Mouse (Mus musculus): Measurements from ENCODE around the gene Cacna2d2. TPM values are rescaled to one million over a fixed set of nuclear protein-coding genes. Genes with fewer than 3 reads are reported as not detected.

The Cacna2d2 gene
- polyA plus RNA-seq, 1 experiment from 2014 or later, result 1.00 TPM

DNA sequence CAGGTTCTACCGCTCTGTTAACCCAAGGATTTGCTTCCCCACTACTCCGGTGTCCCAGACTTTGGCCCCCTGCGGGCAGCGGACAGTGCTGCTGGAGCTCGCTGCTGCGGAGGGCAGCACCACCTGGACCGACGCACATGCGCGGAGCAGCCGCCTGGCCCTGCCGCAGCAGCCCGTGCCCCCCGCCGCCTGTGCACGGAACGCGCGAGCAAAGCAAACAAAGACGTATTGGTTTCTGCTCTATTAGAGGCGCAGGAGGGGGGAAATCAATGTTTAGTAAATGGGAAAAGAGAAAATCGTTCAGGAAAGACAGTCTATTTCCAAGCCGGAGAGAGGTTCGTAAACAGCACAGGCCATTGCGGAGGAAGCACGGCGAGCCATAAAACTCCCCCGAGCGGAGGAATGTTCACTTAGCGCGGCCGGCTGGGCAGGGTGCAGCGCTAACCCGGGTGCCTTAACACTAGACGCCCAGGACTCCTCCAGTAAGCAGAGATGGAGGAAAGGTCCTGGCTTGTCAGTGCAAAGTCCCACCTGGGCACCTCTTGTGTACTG is 21.4 kb upstream of the Cacna2d2 start:
- peaks cover 99% of the 10 kb centered on the region for H3K27me3 ChIP-seq (ENCODE audit: low read depth, poor library complexity, severe bottlenecking)
- under 1% methylated on average over 35 of the region's 35 CpGs for WGBS
- H3K36me3 ChIP-seq, result no peaks in the 10 kb centered on the region
- H3K27ac ChIP-seq (replicated peaks), result peak overlapping the region; percentile 76
- peak overlapping the region; percentile 62 for H3K4me3 ChIP-seq
- peaks cover 28% of the 10 kb centered on the region for H3K4me1 ChIP-seq
- H3K9me3 ChIP-seq (replicated peaks), result no peaks in the 10 kb centered on the region
- peak; percentile 60 for DNase-seq (ENCODE audit: low spot score)

DNA sequence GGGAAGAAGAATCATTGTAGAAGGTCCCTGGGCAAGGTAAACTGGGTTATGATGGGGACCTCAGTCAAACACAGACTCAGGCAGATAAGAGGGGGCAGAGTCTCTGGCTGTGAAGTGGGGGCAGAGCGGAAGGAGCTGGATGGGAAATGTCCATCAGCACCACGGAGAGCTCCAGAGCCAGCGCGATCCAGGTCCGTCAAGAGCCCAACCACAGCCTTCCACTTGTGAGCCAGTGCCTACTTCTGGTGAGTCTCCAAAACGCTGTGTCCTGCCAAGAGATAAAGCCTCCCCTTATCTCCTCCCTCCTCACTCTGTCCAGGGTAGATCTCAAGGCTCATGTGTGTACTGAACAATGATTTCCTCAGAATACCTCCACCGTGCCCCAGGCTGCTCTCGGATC is 17.7 kb upstream of the Cacna2d2 start:
- peaks cover 90% of the 10 kb centered on the region for H3K27me3 ChIP-seq (ENCODE audit: low read depth, poor library complexity, severe bottlenecking)
- peaks cover 26% of the 10 kb centered on the region for H3K4me1 ChIP-seq
- H3K27ac ChIP-seq (replicated peaks), result no peak overlapping the region
- DNase-seq (ENCODE audit: low spot score), result peak; percentile 40
- 13% methylated on average over 8 of the region's 8 CpGs for WGBS
- no peaks in the 10 kb centered on the region for H3K36me3 ChIP-seq
- no peak overlapping the region for H3K4me3 ChIP-seq
- no peaks in the 10 kb centered on the region for H3K9me3 ChIP-seq (replicated peaks)

DNA sequence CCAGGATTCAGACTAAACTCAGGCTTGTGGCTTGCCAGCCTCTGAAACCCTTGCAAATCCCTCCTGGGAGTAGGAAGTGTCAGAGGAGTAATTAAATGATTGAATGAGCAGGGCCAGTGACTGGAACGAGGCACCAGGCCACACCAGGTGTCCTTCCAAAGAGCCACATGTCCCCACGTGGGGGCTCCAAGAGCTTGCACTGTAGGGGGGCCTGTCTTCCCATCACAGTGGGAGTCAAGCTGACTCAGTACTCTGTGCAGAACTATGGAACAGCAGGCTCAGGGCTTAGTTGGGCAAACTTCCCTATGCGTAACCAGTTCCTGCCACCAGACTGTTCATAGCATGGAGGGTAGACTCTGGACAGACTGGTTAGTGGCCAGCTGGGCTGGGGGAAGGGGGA is 15.0 kb upstream of the Cacna2d2 start:
- DNase-seq (ENCODE audit: low spot score), result no peak
- 18% methylated on average over 3 of the region's 3 CpGs for WGBS
- peaks cover 66% of the 10 kb centered on the region for H3K27me3 ChIP-seq (ENCODE audit: low read depth, poor library complexity, severe bottlenecking)
- H3K4me1 ChIP-seq, result peaks cover 20% of the 10 kb centered on the region
- no peaks in the 10 kb centered on the region for H3K9me3 ChIP-seq (replicated peaks)
- H3K27ac ChIP-seq (replicated peaks), result no peak overlapping the region
- no peak overlapping the region for H3K4me3 ChIP-seq
- H3K36me3 ChIP-seq, result no peaks in the 10 kb centered on the region

- no peak overlapping the region for H3K4me3 ChIP-seq
- no peak overlapping the region for H3K27ac ChIP-seq (replicated peaks)
- no peaks in the 10 kb centered on the region for H3K36me3 ChIP-seq
- no peak for DNase-seq (ENCODE audit: low spot score)
- H3K9me3 ChIP-seq (replicated peaks), result no peaks in the 10 kb centered on the region
- H3K27me3 ChIP-seq (ENCODE audit: low read depth, poor library complexity, severe bottlenecking), result peaks cover 48% of the 10 kb centered on the region
- WGBS, result 66% methylated on average over 3 of the region's 3 CpGs
- H3K4me1 ChIP-seq, result peaks cover 26% of the 10 kb centered on the region
These were observed 12.7 kb upstream of the Cacna2d2 start for GRCm38 (mm10) chr9:107386722-107387121.

DNA sequence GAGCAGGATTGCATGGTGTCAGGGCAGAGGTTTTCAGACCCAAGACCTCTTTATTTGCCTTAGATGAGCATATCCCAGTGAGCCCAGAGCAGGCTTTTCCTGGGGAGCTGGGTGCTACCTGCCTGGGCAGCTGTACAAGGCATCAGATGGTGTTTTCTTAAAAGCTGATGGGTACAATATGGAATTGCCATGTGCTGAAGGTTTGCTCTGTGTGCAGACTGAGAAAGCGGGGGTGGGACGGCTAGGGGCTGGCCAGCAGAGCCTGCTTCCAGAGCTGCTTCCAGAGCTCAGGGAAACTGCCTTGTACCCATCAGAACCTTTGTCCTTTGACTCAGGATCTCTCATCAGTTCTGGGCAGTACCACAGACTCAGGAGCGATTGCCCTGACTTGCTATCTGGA is 11.7 kb upstream of the Cacna2d2 start:
- Histone ChIP-seq H3K36me3 (no peaks in the 10 kb centered on the region), H3K9me3 (replicated peaks) (no peaks in the 10 kb centered on the region), H3K27ac (replicated peaks) (no peak overlapping the region), H3K4me1 (peaks cover 26% of the 10 kb centered on the region), H3K27me3 (ENCODE audit: low read depth, poor library complexity, severe bottlenecking) (peaks cover 38% of the 10 kb centered on the region), H3K4me3 (no peak overlapping the region)
- DNase-seq (ENCODE audit: low spot score), result no peak
- WGBS, result 91% methylated on average over 3 of the region's 3 CpGs

GRCm38 (mm10) chr9:107388263-107388662 is 11.1 kb upstream of the Cacna2d2 start:
- H3K4me1 ChIP-seq, result peaks cover 26% of the 10 kb centered on the region
- no peak overlapping the region for H3K4me3 ChIP-seq
- DNase-seq (ENCODE audit: low spot score), result no peak
- no peaks in the 10 kb centered on the region for H3K36me3 ChIP-seq
- no peak overlapping the region for H3K27ac ChIP-seq (replicated peaks)
- H3K9me3 ChIP-seq (replicated peaks), result no peaks in the 10 kb centered on the region
- 56% methylated on average over 2 of the region's 2 CpGs for WGBS
- peaks cover 33% of the 10 kb centered on the region for H3K27me3 ChIP-seq (ENCODE audit: low read depth, poor library complexity, severe bottlenecking)

- Histone ChIP-seq H3K36me3 (no peaks in the 10 kb centered on the region), H3K27me3 (ENCODE audit: low read depth, poor library complexity, severe bottlenecking) (peaks cover 54% of the 10 kb centered on the region), H3K4me1 (peaks cover 25% of the 10 kb centered on the region), H3K9me3 (replicated peaks) (no peaks in the 10 kb centered on the region), H3K27ac (replicated peaks) (no peak overlapping the region), H3K4me3 (no peak overlapping the region)
- whole genome bisulfite sequencing, result 41% methylated on average over 4 of the region's 4 CpGs
- no peak for DNase-seq (ENCODE audit: low spot score)
These were observed 3.0 kb upstream of the Cacna2d2 start for GRCm38 (mm10) chr9:107396397-107396796.

DNA sequence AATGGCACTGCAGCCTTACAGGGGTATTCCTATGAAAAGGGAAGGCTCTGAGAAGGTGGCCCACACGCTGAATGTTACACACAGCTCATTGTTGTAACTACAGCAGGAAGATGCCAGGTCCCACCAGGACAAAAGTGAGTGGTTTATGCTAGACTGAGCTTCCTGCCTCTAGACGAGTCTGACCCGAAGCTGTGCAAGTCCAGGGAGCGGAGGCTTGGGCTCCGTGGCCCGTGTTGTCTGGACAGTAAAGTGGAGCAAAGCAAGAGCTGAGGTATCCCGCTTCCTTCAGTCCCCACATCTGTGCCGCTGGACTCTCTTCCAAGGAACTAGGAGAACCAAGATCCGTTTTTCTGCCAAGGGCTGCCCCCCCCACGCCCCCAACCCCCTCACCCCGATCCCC is 444 bp upstream of the Cacna2d2 start:
- H3K27ac ChIP-seq (replicated peaks), result peak overlapping the region; percentile 90
- peaks cover 48% of the 10 kb centered on the region for H3K4me1 ChIP-seq
- H3K9me3 ChIP-seq (replicated peaks), result no peaks in the 10 kb centered on the region
- H3K36me3 ChIP-seq, result no peaks in the 10 kb centered on the region
- no peak for DNase-seq (ENCODE audit: low spot score)
- WGBS, result 26% methylated on average over 11 of the region's 11 CpGs
- peaks cover 78% of the 10 kb centered on the region for H3K27me3 ChIP-seq (ENCODE audit: low read depth, poor library complexity, severe bottlenecking)
- peak overlapping the region; percentile 87 for H3K4me3 ChIP-seq

GRCm38 (mm10) chr9:107400060-107400511 is 674 bp downstream of the Cacna2d2 start:
- Histone ChIP-seq H3K36me3 (no peaks in the 10 kb centered on the region), H3K4me1 (peaks cover 48% of the 10 kb centered on the region), H3K27ac (replicated peaks) (peak overlapping the region; percentile 90), H3K4me3 (peak overlapping the region; percentile 87), H3K27me3 (ENCODE audit: low read depth, poor library complexity, severe bottlenecking) (peaks cover 78% of the 10 kb centered on the region), H3K9me3 (replicated peaks) (no peaks in the 10 kb centered on the region)
- DNase-seq (ENCODE audit: low spot score), result peak; percentile 64
- WGBS, result under 1% methylated on average over 33 of the region's 45 CpGs

DNA sequence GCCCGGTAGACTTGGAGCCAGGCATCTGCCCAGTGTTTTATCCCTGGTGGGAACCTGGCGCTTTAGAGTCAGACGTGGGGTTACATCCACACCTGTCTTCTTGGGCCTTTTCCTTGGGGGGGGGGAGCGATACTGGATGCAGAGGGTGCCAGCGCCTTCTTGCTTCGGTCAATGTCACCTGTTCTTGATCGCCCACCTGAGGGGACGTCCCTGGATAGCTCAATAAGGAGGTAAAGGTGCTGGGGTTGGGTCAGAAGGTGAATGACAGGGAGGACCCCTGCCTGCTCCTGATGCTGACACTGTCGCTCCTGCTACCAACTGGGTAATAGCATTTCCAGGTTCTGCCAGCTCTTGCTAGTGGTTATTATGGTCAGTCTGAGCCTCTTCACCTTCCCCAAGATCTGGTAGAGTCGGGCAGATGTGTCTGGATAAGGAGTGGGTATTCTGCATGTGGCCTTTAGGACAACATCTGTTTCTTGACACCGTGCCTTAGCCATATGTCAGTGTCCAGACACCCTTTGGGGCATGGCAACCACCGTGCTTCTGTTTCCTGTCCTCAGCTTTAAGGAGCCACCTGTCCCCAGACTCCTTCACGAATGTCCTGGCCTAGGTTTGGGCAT is 1.4 kb downstream of the Cacna2d2 start:
- Histone ChIP-seq H3K27me3 (ENCODE audit: low read depth, poor library complexity, severe bottlenecking) (peaks cover 78% of the 10 kb centered on the region), H3K36me3 (no peaks in the 10 kb centered on the region), H3K9me3 (replicated peaks) (no peaks in the 10 kb centered on the region), H3K4me1 (peaks cover 48% of the 10 kb centered on the region), H3K4me3 (peak overlapping the region; percentile 87), H3K27ac (replicated peaks) (peak overlapping the region; percentile 90)
- 18% methylated on average over 13 of the region's 13 CpGs for WGBS
- DNase-seq (ENCODE audit: low spot score), result no peak

GRCm38 (mm10) chr9:107403116-107403515 is 3.7 kb downstream of the Cacna2d2 start:
- 77% methylated on average over 7 of the region's 7 CpGs for WGBS
- Histone ChIP-seq H3K36me3 (no peaks in the 10 kb centered on the region), H3K4me1 (peaks cover 66% of the 10 kb centered on the region), H3K4me3 (no peak overlapping the region), H3K27me3 (ENCODE audit: low read depth, poor library complexity, severe bottlenecking) (peaks cover 62% of the 10 kb centered on the region), H3K9me3 (replicated peaks) (no peaks in the 10 kb centered on the region), H3K27ac (replicated peaks) (no peak overlapping the region)
- DNase-seq (ENCODE audit: low spot score), result no peak

DNA sequence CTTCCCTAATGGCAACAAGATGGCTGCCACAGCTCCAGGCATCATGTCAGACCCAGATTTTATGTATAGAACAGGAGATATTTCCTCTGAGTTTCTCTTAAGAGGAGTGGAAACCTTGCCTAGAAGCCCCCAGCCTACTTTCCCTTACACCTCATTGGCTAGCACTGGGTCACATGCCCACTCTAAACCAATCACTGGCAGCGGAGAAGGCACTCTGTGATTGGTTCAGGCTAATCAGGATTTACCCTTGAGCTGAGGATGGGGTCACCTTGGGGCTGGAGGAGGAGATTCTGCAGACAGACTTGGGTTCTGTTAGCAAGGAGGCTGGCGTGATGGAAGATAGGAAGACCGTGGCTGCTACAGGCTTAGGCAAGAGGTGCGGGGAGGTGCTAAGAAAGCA is 10.0 kb downstream of the Cacna2d2 start:
- 0 out of 2 replicates have a peak, but pooled peaks cover 5% of the 10 kb centered on the region for H3K27me3 ChIP-seq (ENCODE audit: low read depth, poor library complexity, severe bottlenecking)
- peaks cover 25% of the 10 kb centered on the region for H3K4me1 ChIP-seq
- WGBS, result 79% methylated on average over 4 of the region's 4 CpGs
- H3K36me3 ChIP-seq, result no peaks in the 10 kb centered on the region
- no peak overlapping the region for H3K27ac ChIP-seq (replicated peaks)
- H3K4me3 ChIP-seq, result no peak overlapping the region
- no peaks in the 10 kb centered on the region for H3K9me3 ChIP-seq (replicated peaks)
- DNase-seq (ENCODE audit: low spot score), result no peak

- 0 out of 2 replicates have a peak overlapping the region, but pooled peaks have one; percentile 24 for H3K27ac ChIP-seq (replicated peaks)
These were observed 17.7 kb downstream of the Cacna2d2 start for GRCm38 (mm10) chr9:107417106-107417505.

More at GRCm38 (mm10) chr9:107417106-107417505, 17.7 kb downstream of the Cacna2d2 start:
- H3K27me3 ChIP-seq (ENCODE audit: low read depth, poor library complexity, severe bottlenecking), result no peaks in the 10 kb centered on the region
- WGBS, result 76% methylated on average over 6 of the region's 6 CpGs
- H3K36me3 ChIP-seq, result no peaks in the 10 kb centered on the region
- no peak for DNase-seq (ENCODE audit: low spot score)
- no peak overlapping the region for H3K4me3 ChIP-seq
- peaks cover 15% of the 10 kb centered on the region for H3K4me1 ChIP-seq
- no peaks in the 10 kb centered on the region for H3K9me3 ChIP-seq (replicated peaks)
